Mouse (Mus musculus) heart, postnatal 10 days (tissue): ENCODE measurements at regions not wholly inside any gene's neighbourhood (a gene's known extent, or its start where the extent isn't known, plus 50 kb on each side); places are given as distances from the start of the nearest gene placed in this dataset.
A peak's percentile ranks its signal among the peaks of the same experiment; 100 is the strongest.
"Not testable (repeated sequence)": the region's sequence is repeated elsewhere in the genome, so short reads cannot be mapped to it uniquely, and the experiment has no call there.

Source experiments
- DNase-seq, 2 experiments: peaks; one replicate each; pipeline ENCODE4 v3.0.0; 2021
- intact Hi-C: fragments of 180-260 bp; cut with DNase I; formaldehyde crosslinking; loops from one replicate; pipeline ENCODE4 v1.15.1; 2025

DNA sequence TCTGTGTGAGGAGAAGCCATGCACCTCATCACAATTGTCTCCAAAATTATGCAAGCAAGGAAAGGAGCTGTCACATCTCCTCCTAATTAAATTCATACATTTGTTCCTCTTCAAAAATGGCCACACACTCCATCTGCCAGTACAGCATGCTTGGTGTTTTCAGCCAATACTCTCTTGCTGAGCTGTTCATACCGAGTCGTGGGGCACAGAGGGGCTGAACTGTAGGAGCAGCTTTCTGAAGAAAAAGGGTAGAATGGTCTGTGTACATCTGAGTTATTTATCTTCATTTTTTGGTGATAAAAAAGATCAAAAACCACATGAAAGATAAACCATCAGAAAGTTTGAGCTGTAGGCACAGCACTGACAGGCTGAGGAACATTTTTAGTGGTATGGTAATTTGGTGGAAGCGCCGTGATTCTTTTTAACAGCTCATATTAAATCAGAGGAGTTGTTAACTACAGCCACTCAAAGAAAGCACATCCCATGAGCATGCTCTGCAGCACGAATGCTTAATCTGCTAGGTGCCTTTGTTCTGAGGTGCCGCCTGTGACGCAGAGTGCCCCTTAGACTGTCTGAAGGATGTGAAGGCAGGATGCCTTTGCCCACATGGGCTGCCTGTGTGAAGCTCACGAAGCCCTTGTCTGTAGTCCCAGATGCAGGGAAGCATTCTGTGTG lies 573.8 kb downstream of the Dcdc2c start:
- intact Hi-C loops: no loop called here
- DNase-seq: no peak

DNA sequence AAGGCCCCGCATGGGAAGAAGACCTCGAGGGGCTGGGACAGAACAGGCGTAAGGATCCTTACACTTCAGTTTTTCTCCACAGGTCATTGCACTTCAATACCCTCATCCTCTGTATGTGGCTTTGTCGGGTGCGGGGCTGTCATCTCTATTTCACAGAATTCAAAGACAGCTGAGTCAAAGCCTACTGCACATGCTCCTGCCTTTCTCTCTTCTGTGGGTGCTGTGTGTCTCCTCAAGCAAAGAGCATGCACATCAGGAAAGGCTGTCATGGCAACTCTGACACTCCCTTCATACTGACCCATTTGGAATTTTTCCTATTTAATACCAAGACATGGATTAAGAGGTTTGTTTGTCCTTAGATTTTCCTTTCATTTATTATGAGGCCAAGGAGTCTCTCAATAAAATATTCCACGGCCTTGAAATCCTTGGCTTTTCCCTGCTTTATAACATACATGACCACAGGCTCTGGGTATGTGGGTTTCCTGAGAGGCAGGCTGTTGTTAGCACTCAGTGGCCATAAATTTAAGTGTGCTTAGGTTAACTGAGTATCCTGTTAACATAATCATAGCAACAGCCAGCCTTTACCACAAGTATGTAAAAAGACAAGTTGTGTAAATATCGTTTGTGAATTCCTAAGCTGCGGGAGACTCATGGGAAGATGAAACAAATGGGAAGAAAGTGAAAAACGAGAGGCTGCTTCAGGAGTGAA lies 574.5 kb downstream of the Dcdc2c start:
- DNase-seq: no peak
- intact Hi-C loops: no loop called here

- intact Hi-C loops: no loop called here
- DNase-seq: no peak
Measured at GRCm38 (mm10) chr12:27962908-27963307, 589.3 kb downstream of the Dcdc2c start.

DNA sequence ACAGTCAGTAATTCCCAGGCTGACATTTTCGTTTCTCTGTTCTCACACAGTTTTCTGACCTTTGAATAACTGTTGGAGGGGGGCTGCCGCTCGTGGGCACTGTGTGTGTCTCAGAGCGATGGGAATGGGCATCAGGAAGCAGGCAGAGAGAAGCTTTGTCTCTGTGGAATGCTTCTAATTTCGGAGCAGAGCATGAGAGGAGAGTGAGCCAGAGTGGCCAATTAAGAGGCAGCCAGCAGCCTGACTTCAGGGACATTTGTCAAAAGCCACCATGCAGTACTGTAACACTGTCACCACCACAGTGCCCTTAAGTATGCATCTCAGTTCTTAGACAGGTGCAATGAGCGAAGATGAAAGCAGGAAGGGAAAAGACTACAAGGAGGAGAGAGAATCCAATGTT lies 592.1 kb downstream of the Dcdc2c start:
- intact Hi-C loops: no loop called here
- no peak for DNase-seq

GRCm38 (mm10) chr12:27947646-27948045 lies 604.6 kb downstream of the Dcdc2c start:
- intact Hi-C loops: loop anchor here (10.0 kb wide), 1 partner anchor 343 kb away; no protein-coding TSS in a partner anchor
- no peak for DNase-seq

DNA sequence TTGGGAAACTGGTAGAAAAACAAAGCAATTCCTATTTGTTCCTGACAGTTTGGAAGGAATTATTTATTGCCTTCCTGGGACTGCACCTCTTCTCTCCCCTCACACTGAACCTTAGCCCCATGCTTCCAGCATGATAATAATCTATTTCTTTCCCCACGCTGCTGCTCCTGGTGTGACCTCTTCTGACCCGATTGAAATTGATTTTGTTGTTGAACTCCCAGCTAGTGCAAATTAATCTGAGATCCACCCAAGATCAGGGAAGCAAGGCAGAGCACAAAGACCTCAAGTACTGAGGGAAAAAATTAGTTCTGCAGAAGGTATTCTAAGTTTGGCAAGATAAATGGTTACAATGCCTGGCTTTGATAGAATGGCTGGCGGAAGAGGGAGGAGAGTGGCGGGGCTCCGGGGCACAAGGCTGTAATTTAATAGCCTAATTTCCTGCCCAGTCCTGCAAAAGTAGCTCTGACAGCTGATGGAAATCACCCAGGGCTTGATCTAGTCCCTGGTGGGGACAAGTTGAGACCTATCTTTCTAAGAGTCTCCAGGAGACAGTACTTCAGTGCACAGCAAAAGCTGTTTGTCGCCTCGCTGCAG lies 604.6 kb upstream of the Sox11 start:
- intact Hi-C loops: loop anchor here (10.0 kb wide), 1 partner anchor 342 kb away; no protein-coding TSS in a partner anchor
- DNase-seq: no peak

DNA sequence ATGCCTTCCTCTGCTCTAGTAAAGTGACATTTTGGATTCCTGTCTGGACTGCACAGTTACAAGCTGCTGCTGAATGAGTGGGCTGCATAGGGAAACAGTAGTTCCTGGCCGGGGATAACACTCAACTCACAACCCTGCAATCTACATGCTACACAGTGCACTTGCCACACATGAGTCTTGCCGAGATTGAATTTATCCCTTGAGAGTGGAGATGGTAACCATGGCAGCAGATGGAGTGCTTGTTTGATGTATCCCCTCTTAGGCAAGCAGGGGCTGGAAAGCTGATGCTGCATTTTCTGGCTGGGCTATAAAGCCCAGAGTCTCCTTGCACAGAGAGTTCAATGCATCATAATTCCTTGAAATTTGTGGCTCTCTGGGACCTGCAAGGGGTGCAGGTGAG lies 603.0 kb upstream of the Sox11 start:
- intact Hi-C loops: loop anchor here (10.0 kb wide), 1 partner anchor 341 kb away; no protein-coding TSS in a partner anchor
- no peak for DNase-seq

DNA sequence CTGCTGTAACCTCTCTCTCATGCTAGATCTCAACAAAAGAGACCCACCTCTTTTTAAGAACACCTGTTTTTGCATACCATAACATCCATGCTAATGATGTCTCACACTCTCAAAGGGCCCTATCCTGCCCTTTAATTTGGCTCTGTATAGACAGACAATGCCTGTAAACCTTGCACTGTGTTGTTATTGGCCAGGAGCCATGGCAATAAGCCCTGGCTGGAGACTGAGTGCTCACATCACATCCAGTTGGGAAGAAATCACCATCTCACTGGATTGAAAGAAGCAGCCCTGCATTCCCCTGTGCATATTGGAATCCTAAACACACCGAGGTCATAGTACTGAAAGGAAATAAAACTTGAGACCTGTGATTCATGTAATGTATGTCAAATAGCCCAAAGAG lies 598.7 kb upstream of the Sox11 start:
- intact Hi-C loops: loop anchor here (10.0 kb wide), 1 partner anchor 336 kb away; no protein-coding TSS in a partner anchor
- DNase-seq: peak; percentile 23 to 35

- intact Hi-C loops: no loop called here
- DNase-seq: peak; percentile 9 to 13
Measured at GRCm38 (mm10) chr12:27932382-27933140, 590.2 kb upstream of the Sox11 start.

DNA sequence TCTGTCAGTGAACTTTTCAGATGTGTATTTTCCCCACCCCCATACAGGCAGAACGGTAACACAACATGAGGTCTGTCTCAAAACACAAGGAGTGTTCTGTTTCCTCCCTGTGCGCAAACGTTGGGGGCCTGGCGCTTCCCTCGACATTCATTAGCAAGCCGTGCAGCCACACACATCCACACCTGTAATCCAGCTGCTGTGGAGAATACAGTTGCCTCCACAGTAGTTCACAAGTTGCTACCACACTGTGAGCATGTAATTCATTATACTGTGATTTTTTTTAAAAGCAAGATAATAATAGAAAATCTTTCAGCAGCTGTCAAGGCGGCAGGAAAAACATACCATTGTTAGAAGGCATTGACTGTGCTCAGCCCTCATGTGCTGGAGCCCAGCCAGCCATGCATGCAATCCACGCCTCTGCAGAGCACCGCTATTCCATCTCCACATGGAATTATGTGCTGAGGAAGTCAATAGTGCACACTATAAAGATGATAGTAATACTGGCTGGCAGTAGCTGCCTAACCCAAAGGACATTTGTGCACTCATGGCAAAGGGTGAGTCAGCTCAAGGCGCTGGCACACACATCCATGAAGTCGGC lies 586.1 kb upstream of the Sox11 start:
- DNase-seq: peak; percentile 21 to 26

GRCm38 (mm10) chr12:27926730-27927129 lies 584.4 kb upstream of the Sox11 start:
- no peak for DNase-seq
- intact Hi-C loops: no loop called here

More for the DNA sequence above, 586.1 kb upstream of the Sox11 start:
- intact Hi-C loops: no loop called here

- intact Hi-C loops: no loop called here
- DNase-seq: no peak
Measured at GRCm38 (mm10) chr12:27920607-27921006, 578.2 kb upstream of the Sox11 start.

- peak; percentile 35 to 45 for DNase-seq
- intact Hi-C loops: no loop called here
Measured at GRCm38 (mm10) chr12:27916401-27916920, 574.1 kb upstream of the Sox11 start.

DNA sequence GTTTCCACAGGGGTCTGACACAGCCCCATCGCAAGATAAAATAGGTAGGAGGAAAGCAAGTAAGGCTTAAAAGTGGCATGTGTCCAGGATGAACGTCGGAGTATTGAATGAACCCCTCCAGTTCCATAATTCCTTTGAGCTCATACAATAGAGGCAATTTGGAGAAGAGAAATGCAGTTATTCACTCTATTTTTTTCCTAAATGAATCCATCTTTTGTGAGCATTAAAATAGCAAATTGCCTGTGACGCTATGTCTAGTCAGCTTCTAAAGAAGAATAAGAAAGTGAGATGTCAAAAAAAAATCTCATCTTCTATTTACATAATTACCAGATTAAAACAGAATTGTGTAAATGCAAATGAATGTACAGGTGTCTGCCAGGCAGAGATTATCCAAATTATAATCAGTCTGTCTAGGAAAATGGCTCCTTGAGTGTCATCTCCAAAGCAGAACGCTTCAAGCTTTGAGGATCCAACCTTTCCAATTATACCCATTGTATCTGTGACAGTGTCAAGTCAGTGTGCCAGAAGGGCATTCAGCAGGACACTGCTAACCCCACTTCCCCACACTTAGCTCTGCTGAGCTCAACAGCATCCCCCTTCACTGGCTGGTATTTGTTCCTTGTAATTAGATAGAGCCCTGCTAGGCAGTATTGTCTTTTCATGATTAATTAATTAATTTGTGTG lies 567.2 kb upstream of the Sox11 start:
- DNase-seq: no peak
- intact Hi-C loops: no loop called here

DNA sequence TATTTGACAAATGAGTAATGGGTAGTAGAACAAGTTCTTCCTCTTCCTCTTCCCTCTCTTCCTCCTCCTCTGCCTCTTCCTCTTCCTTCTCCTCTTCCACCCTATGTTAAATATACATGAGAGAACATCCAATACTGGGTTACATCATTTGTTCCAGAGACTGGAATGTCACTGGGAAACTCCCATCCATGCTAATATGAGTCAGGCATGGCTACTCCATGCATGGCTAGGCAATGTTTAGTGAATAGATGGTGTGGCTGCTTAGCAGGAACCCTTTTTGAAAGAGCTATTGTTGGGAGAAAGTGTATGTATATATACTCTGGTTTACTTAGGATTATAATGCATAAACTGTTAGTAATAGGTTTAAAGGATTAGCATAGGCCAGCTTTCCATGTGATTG lies 554.3 kb upstream of the Sox11 start:
- intact Hi-C loops, DNase-seq: not testable (repeated sequence)

- DNase-seq: no peak
- intact Hi-C loops: no loop called here
Measured at GRCm38 (mm10) chr12:27881720-27882119, 539.3 kb upstream of the Sox11 start.

DNA sequence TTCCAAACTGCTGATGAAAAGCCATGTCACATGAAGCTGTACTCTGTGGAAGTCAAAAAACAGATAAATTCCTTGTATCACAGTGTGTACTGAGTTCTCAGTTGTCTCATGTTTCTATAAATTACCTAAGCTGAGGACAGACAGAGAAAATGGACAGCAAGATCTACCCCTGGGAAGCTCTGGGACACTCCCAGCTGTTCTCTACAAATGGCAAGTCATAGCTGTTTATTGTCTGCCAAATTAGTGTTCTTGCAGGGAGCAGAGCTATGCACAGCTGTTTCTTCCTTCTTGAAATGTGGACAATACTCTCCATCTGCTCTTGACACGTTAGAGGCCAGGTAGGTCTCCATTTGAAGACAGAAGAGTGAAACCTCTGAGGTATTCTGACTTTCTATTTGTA lies 524.0 kb upstream of the Sox11 start:
- intact Hi-C loops: no loop called here
- peak in 1 of 2 experiments; percentile 7 for DNase-seq

- DNase-seq: peak; percentile 13 to 14
Measured at GRCm38 (mm10) chr12:27849537-27849936, 507.2 kb upstream of the Sox11 start.

GRCm38 (mm10) chr12:27849099-27849498 lies 506.7 kb upstream of the Sox11 start:
- intact Hi-C loops: no loop called here
- DNase-seq: no peak

More at GRCm38 (mm10) chr12:27849537-27849936, 507.2 kb upstream of the Sox11 start:
- intact Hi-C loops: no loop called here

DNA sequence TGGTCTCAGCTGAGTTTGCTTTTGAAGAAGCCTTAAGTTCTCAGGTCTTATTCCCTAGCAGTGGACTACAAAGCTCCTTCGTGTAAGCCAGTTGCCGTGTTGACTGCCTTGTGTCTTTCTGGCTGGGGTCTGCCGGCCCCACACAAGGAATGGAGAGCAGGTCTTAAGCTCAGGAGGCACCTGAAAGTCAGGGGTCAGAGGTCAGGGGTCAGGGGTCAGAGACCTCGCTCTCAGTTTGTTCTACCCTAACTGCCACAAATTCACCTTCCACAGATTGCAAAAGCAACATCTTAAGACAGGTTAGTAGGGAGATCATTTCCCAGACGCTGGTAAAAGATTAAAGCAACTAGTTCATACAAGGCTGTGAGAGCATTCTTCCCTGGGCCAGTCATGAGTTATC lies 505.8 kb upstream of the Sox11 start:
- intact Hi-C loops: no loop called here
- DNase-seq: no peak
